Mouse (Mus musculus): Measurements from ENCODE around the gene Prdm2.

DNA sequence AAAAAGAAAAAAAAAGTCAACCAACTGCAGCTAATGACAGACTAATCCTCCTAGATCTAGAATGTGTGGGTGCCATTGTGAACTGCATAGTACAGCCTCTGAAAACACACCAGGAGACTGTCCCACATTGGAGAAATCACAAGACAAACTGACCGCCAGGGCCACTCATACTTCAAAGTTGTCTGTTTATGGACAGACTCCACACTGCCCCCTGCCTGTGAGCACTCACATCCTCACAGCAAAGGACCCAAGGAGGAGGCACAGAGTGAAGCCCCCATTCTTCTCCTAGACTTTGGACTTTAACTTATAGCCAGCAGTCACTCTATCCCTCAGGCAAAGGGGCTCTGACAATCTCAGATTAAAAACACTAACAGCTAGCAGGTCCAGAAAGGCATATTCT is 61.5 kb downstream of the Prdm2 start:
- no peak for TF ChIP-seq GATA1 (IDR thresholded peaks at IDR 0.05; ENCODE audit: low read length)
- no peak for TF ChIP-seq TAL1 (IDR thresholded peaks at IDR 0.05; ENCODE audit: low read length)
